Mouse (Mus musculus) stomach, postnatal 0 days (tissue): ENCODE measurements around the gene Hist1h3b. TPM values are rescaled to one million over a fixed set of nuclear protein-coding genes. Genes with fewer than 3 reads are reported as not detected.
"Not testable (repeated sequence)": the region's sequence is repeated elsewhere in the genome, so short reads cannot be mapped to it uniquely, and the experiment has no call there.

Experiments
- ATAC-seq: fragments of 200-750 bp; cut with Nextera tagmentation; 2 replicates; pipeline ENCODE4 v1.8.0; 2017; ENCODE audit not compliant: low FRiP score, low TSS enrichment
- DNase-seq: peaks from one replicate; pipeline ENCODE4 v3.0.0-alpha.2; 2016; ENCODE audit warnings: low spot score
- H3K27ac ChIP-seq: fragments of 300-500 bp; sonication (generic); replicated peaks from 2 replicates; pipeline ENCODE4 v1.5.1; 2014; ENCODE audit warnings: mild to moderate bottlenecking, control low read depth
- H3K27me3 ChIP-seq: fragments of 300-500 bp; sonication (generic); 2 replicates; pipeline ENCODE4 v1.6.1; 2014; ENCODE audit warnings: low read length; ENCODE audit not compliant: control insufficient read depth, insufficient read depth
- H3K36me3 ChIP-seq: fragments of 300-500 bp; sonication (generic); 2 replicates; pipeline ENCODE4 v1.6.1; 2014; ENCODE audit warnings: low read length, mixed read lengths; ENCODE audit not compliant: control insufficient read depth, insufficient read depth
- H3K4me1 ChIP-seq: fragments of 300-500 bp; sonication (generic); replicated peaks from 2 replicates; pipeline ENCODE4 v1.6.1; 2014; ENCODE audit warnings: antibody characterized with exemption; ENCODE audit not compliant: control insufficient read depth, insufficient read depth
- H3K4me2 ChIP-seq: fragments of 300-500 bp; sonication (generic); replicated peaks from 2 replicates; pipeline ENCODE4 v1.6.1; 2014; ENCODE audit warnings: low read depth, mild to moderate bottlenecking, control low read depth, moderate library complexity
- H3K4me3 ChIP-seq: fragments of 300-500 bp; sonication (generic); 2 replicates; pipeline ENCODE4 v1.5.1; 2014; ENCODE audit warnings: low read depth, low read length, control low read depth
- H3K9ac ChIP-seq: fragments of 300-500 bp; sonication (generic); 2 replicates; pipeline ENCODE4 v1.6.1; 2014; ENCODE audit warnings: mild to moderate bottlenecking, low read length, control low read depth, mixed read lengths
- H3K9me3 ChIP-seq: fragments of 300-500 bp; sonication (generic); 2 replicates; pipeline ENCODE4 v1.6.1; 2016; ENCODE audit warnings: low read length; ENCODE audit not compliant: control insufficient read depth
- CTCF ChIP-seq: IDR thresholded peaks from 2 replicates; pipeline ENCODE4 v1.5.1; 2016; ENCODE audit warnings: antibody characterized with exemption, low read depth, mild to moderate bottlenecking, moderate library complexity
- EP300 ChIP-seq: optimal IDR thresholded peaks from 2 replicates; pipeline ENCODE3; 2016; ENCODE audit warnings: antibody characterized with exemption
- WGBS: fragments of 180-500 bp; shearing (Covaris S2); extraction: QIAGEN DNeasy Blood & Tissue Kit; methylation state at CpG from one replicate; pipeline ENCODE4 v1.1.7; 2014; 5-methylcytosine and 5-hydroxymethylcytosine counted together
- polyA plus RNA-seq: library from polyadenylated mRNA; unstranded; fragments of >200 nt; fragmentation: Nextera tagmentation; extraction: Ambion mirVana; gene quantifications from 2 replicates; pipeline ENCODE4 v1.2.1, GENCODE M21; 2015

Hist1h3b gene
- 3.9 and 6.7 TPM in 2 replicates for polyA plus RNA-seq

- Histone ChIP-seq H3K9ac (peak within 1 kb of the TSS; percentile 47), H3K27ac (peak within 1 kb of the TSS; percentile 90), H3K4me3 (peak within 1 kb of the TSS; percentile 31), H3K4me2 (peak within 1 kb of the TSS; percentile 55)
- not testable (repeated sequence) for H3K4me1 ChIP-seq, H3K27me3 ChIP-seq, H3K36me3 ChIP-seq, H3K9me3 ChIP-seq
- 0% methylated on average over 18 of the region's 47 CpGs for WGBS
- peak; percentile 88 for DNase-seq
- peak; percentile 80 for ATAC-seq
Measured at GRCm38 (mm10) chr13:23752067-23752741, at the start of gene Hist1h3b. Hist1h3b (plus strand) TSS chr13:23752267.

- H3K9me3 ChIP-seq, DNase-seq, H3K27ac ChIP-seq, H3K4me1 ChIP-seq, H3K4me2 ChIP-seq, ATAC-seq, H3K4me3 ChIP-seq, H3K36me3 ChIP-seq, H3K27me3 ChIP-seq, H3K9ac ChIP-seq: not testable (repeated sequence)
- WGBS, result 60% methylated on average over 2 of the region's 2 CpGs
Measured at GRCm38 (mm10) chr13:23702801-23703200, 49.3 kb upstream of the Hist1h3b start.

- no peaks in the 10 kb centered on the region for H3K27me3 ChIP-seq
- no peak overlapping the region for H3K4me3 ChIP-seq
- no peak overlapping the region for H3K27ac ChIP-seq
- H3K4me2 ChIP-seq, result no peak overlapping the region
- H3K9me3 ChIP-seq, result no peaks in the 10 kb centered on the region
- no peak for DNase-seq
- no peak for ATAC-seq
- TF ChIP-seq CTCF (no peak), EP300 (no peak)
- no peaks in the 10 kb centered on the region for H3K36me3 ChIP-seq
- WGBS, result 92% methylated on average over 7 of the region's 7 CpGs
- no peak overlapping the region for H3K9ac ChIP-seq
- H3K4me1 ChIP-seq, result no peaks in the 10 kb centered on the region
Measured at GRCm38 (mm10) chr13:23705751-23706356, 46.2 kb upstream of the Hist1h3b start.

GRCm38 (mm10) chr13:23706771-23707170 is 45.3 kb upstream of the Hist1h3b start:
- Histone ChIP-seq H3K27me3 (no peaks in the 10 kb centered on the region), H3K4me1 (no peaks in the 10 kb centered on the region), H3K36me3 (no peaks in the 10 kb centered on the region), H3K9me3 (no peaks in the 10 kb centered on the region), H3K27ac (no peak overlapping the region), H3K9ac (no peak overlapping the region), H3K4me2 (no peak overlapping the region), H3K4me3 (no peak overlapping the region)
- WGBS, result 93% methylated on average over 12 of the region's 12 CpGs
- ATAC-seq (no peak), DNase-seq (no peak)
- TF ChIP-seq EP300, result no peak

- no peak for ATAC-seq
- TF ChIP-seq EP300 (no peak), CTCF (no peak)
- no peak for DNase-seq
- no peaks in the 10 kb centered on the region for H3K27me3 ChIP-seq
- WGBS, result 87% methylated on average over 4 of the region's 4 CpGs
- no peaks in the 10 kb centered on the region for H3K4me1 ChIP-seq
- H3K27ac ChIP-seq, result no peak overlapping the region
- H3K4me3 ChIP-seq, result no peak overlapping the region
- no peaks in the 10 kb centered on the region for H3K36me3 ChIP-seq
- no peak overlapping the region for H3K4me2 ChIP-seq
- no peaks in the 10 kb centered on the region for H3K9me3 ChIP-seq
- H3K9ac ChIP-seq, result no peak overlapping the region
Measured at GRCm38 (mm10) chr13:23708041-23708440, 44.0 kb upstream of the Hist1h3b start.

GRCm38 (mm10) chr13:23708654-23709053 is 43.4 kb upstream of the Hist1h3b start:
- H3K4me2 ChIP-seq, result no peak overlapping the region
- DNase-seq (no peak), ATAC-seq (no peak)
- no peaks in the 10 kb centered on the region for H3K36me3 ChIP-seq
- H3K9ac ChIP-seq, result no peak overlapping the region
- H3K27ac ChIP-seq, result no peak overlapping the region
- no peak overlapping the region; the same call in 1 of the 2 replicates for H3K4me3 ChIP-seq
- no peak for TF ChIP-seq EP300
- no peak for TF ChIP-seq CTCF
- H3K9me3 ChIP-seq, result no peaks in the 10 kb centered on the region
- H3K27me3 ChIP-seq, result no peaks in the 10 kb centered on the region
- WGBS, result 72% methylated on average over 4 of the region's 4 CpGs
- no peaks in the 10 kb centered on the region for H3K4me1 ChIP-seq
